Mouse (Mus musculus) heart, postnatal 0 days (tissue): ENCODE measurements around the gene Actn2.

Source experiments
- CTCF ChIP-seq: IDR thresholded peaks from 2 replicates; pipeline ENCODE4 v1.5.1; 2016; ENCODE audit warnings: antibody characterized with exemption, control low read depth, low read depth
- EP300 ChIP-seq: IDR thresholded peaks from 2 replicates; pipeline ENCODE4 v1.6.1; 2016; ENCODE audit warnings: antibody characterized with exemption, low read depth

- no peak for TF ChIP-seq CTCF
- no peak for TF ChIP-seq EP300
Observed at GRCm38 (mm10) chr13:12249195-12249898, 91.2 kb downstream of the Actn2 start.
